Mouse (Mus musculus): Measurements from ENCODE around the gene Tmprss7.
A peak's percentile ranks its signal among the peaks of the same experiment; 100 is the strongest.

Tmprss7 gene

GRCm38 (mm10) chr16:45686833-45687232 lies 6.6 kb downstream of the Tmprss7 start:
- no peak for DNase-seq (ENCODE audit: low spot score in 2 of 2)

GRCm38 (mm10) chr16:45685295-45685694 lies 8.2 kb downstream of the Tmprss7 start:
- no peak for DNase-seq (ENCODE audit: low spot score in 2 of 2)

- peak in 1 of 2 experiments; percentile 64 for DNase-seq (ENCODE audit: low spot score in 2 of 2)
These were observed 8.6 kb downstream of the Tmprss7 start for GRCm38 (mm10) chr16:45684815-45685214.

GRCm38 (mm10) chr16:45676462-45676861 lies 17.0 kb downstream of the Tmprss7 start:
- DNase-seq (ENCODE audit: low spot score in 2 of 2): no peak

GRCm38 (mm10) chr16:45670005-45670404 lies 23.5 kb downstream of the Tmprss7 start:
- DNase-seq (ENCODE audit: low spot score in 2 of 2): no peak

GRCm38 (mm10) chr16:45668178-45668577 lies 25.3 kb downstream of the Tmprss7 start:
- no peak for DNase-seq (ENCODE audit: low spot score in 2 of 2)

GRCm38 (mm10) chr16:45666136-45666535 lies 27.3 kb downstream of the Tmprss7 start:
- DNase-seq (ENCODE audit: low spot score in 2 of 2): no peak

GRCm38 (mm10) chr16:45662381-45662780 lies 31.1 kb downstream of the Tmprss7 start:
- no peak for DNase-seq (ENCODE audit: low spot score in 2 of 2)

GRCm38 (mm10) chr16:45659596-45659995 lies 33.9 kb downstream of the Tmprss7 start:
- no peak for DNase-seq (ENCODE audit: low spot score in 2 of 2)

- no peak for DNase-seq (ENCODE audit: low spot score in 2 of 2)
These were observed 35.2 kb downstream of the Tmprss7 start for GRCm38 (mm10) chr16:45658248-45658647.

GRCm38 (mm10) chr16:45657574-45658159 lies 35.8 kb downstream of the Tmprss7 start:
- no peak for DNase-seq (ENCODE audit: low spot score in 2 of 2)

- no peak for DNase-seq (ENCODE audit: low spot score in 2 of 2)
These were observed 39.0 kb downstream of the Tmprss7 start for GRCm38 (mm10) chr16:45654465-45654864.

- no peak for DNase-seq (ENCODE audit: low spot score in 2 of 2)
These were observed 39.5 kb downstream of the Tmprss7 start, which contains the start of gene BC016579 for GRCm38 (mm10) chr16:45653934-45654332. Gene BC016579, minus strand, starts transcription at chr16:45654068.

- DNase-seq (ENCODE audit: low spot score in 2 of 2): no peak
These were observed 40.2 kb downstream of the Tmprss7 start for GRCm38 (mm10) chr16:45653009-45653933.

- no peak for DNase-seq (ENCODE audit: low spot score in 2 of 2)
These were observed 42.0 kb downstream of the Tmprss7 start for GRCm38 (mm10) chr16:45651497-45651896.

GRCm38 (mm10) chr16:45644380-45644779 lies 49.1 kb downstream of the Tmprss7 start:
- no peak for DNase-seq (ENCODE audit: low spot score in 2 of 2)

GRCm38 (mm10) chr16:45643944-45644343 lies 49.5 kb downstream of the Tmprss7 start:
- DNase-seq (ENCODE audit: low spot score in 2 of 2): no peak

- DNase-seq (ENCODE audit: low spot score in 2 of 2): no peak
These were observed 52.2 kb downstream of the Tmprss7 start for GRCm38 (mm10) chr16:45641301-45641700.

GRCm38 (mm10) chr16:45640070-45640762 lies 53.2 kb downstream of the Tmprss7 start:
- DNase-seq (ENCODE audit: low spot score in 2 of 2): no peak

- DNase-seq (ENCODE audit: low spot score in 2 of 2): no peak
These were observed 57.6 kb downstream of the Tmprss7 start for GRCm38 (mm10) chr16:45635826-45636225.

- DNase-seq (ENCODE audit: low spot score in 2 of 2): no peak
These were observed 61.0 kb downstream of the Tmprss7 start for GRCm38 (mm10) chr16:45632420-45632819.

- peak in 1 of 2 experiments; percentile 50 for DNase-seq (ENCODE audit: low spot score in 2 of 2)
These were observed 63.0 kb downstream of the Tmprss7 start for GRCm38 (mm10) chr16:45630347-45630960.
